Mouse (Mus musculus) adrenal gland, postnatal 25 days (tissue): ENCODE results near the gene Mpeg1. TPM values are rescaled to one million over a fixed set of nuclear protein-coding genes. Genes with fewer than 3 reads are reported as not detected.

Source experiments
- DNase-seq: peaks from one replicate; pipeline ENCODE4 v3.0.0; 2021; ENCODE audit warnings: mixed read lengths
- long read RNA-seq: library from polyadenylated mRNA; stranded (forward); transcript quantifications from one replicate; pipeline ENCODE4 v2.0.0, GENCODE M21; 2021
- total RNA-seq: library from RNA; stranded (reverse); gene quantifications from 2 replicates; pipeline ENCODE4 v1.2.3, GENCODE M21; 2021

The Mpeg1 gene
- 12.4 and 16.5 TPM in 2 replicates for total RNA-seq
- long read RNA-seq, partial matches to known transcripts: 6 of 9 reads
- long read RNA-seq, other reads (novel, unspliced or antisense): 3 of 9 reads

DNA sequence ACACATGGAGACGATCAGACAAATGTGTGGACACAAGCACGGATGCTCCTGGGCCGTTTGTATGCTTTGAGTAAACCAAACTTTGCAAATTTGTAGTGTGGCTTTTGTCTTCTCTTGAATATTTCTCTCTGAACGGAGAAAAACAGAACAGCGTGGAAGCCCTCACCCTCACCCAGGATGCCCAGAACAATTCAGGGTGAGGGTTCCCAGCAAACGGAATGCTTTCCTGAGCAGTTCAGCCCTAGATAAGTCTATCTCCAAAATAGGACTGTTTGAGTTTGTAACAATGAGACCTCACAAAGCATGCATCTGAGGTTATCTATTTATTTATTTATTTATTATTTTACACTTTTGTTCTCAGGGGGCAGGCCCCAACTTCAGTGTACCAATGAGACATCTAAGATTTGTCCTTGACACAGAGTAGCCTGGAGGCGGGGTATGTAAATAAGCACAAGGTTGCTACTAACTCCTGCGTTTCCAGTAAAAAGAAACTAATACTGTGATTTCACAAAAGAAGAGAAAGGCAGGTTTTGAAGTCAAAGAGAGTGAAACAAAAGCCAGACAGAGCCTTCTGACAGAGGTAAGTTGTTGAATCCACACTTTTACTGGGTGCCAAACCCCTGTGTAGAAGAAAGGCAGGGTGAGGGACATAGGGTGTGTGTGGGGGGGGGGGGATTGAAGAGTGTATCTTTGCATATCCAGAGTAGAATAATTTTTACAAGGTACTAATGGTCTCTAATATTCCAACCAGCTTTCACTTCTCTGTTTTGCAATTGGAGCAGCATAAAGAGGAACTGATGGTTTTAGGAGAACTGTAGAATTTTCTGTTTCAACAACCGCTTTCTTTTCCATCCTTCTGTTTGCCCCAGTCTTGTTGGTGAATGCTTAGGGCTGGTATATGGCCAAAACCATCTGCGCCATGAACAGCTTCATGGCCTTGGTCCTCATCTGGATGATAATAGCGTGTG, at the start of gene Mpeg1:
TSS of gene Mpeg1 (plus strand) at position 498 of the 968 bp plus-strand sequence.
- no peak for DNase-seq

- DNase-seq: no peak
Measured at GRCm38 (mm10) chr19:12413737-12414136, 46.8 kb upstream of the Mpeg1 start.

DNA sequence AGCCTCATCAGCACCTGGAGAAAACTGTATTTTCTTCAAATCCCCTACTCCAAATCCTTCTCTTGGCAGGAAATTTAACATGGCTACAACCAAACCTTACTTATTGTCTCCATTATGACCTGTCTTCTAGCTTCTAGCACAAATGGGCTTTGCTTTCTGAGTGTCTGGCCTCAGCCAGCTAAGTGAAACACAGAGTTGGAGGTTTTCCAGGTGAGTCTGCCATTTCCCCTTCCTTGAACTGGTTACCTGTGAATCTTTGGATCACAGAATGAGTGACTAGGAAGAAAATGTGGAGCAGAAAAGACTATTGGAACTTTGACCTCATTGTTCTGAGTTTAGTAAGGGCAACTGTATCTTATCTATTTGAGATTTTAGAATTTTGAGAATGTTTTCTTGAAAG, 43.2 kb upstream of the Mpeg1 start, which contains the start of gene Olfr1441:
TSS of gene Olfr1441 (plus strand) at position 73 of the 400 bp plus-strand sequence.
- DNase-seq: no peak

GRCm38 (mm10) chr19:12418312-12418711, 42.3 kb upstream of the Mpeg1 start:
- no peak for DNase-seq

DNA sequence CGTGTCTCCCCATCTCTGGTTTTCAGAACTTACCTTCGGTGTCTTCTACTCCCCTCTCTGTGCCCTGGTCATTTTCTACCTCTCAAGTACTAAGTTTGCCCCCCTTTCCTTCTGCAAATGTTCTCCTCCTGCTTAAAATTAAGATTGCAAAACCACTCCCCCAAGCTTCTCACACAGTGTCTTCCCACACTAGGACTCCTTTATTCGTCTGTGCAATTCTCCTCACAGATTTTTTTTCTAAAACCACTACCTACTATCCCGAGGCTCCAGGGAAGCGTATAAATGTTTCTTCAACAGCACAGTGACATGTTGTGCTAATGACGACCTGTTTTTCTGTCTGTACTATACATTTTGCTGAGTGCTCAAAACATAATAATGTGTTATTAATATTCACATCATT, 40.0 kb upstream of the Mpeg1 start:
- DNase-seq: no peak

DNA sequence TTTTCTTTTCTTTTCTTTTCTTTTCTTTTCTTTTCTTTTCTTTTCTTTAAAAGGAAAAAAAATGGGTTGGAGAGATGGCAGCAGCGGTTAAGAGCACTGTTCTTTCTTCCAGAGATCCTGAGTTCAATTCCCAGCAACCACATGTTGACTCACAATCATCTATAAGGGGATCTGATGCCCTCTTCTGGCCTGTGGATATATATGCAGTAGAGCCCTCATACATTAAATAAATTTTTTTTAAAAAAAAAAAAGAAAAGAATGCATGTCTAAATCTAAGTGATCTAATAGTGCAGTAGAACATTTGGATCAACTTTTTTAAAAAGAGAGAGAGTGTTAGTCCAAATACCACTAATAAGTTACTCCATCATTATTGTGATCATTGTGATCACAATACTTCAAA, 38.9 kb upstream of the Mpeg1 start:
- DNase-seq: no peak

- DNase-seq: no peak
Measured at GRCm38 (mm10) chr19:12427101-12427500, 33.5 kb upstream of the Mpeg1 start.

GRCm38 (mm10) chr19:12427605-12428004, 33.0 kb upstream of the Mpeg1 start, which contains the start of gene Pfpl:
TSS of gene Pfpl (plus strand) at chr19:12427905.
- no peak for DNase-seq

DNA sequence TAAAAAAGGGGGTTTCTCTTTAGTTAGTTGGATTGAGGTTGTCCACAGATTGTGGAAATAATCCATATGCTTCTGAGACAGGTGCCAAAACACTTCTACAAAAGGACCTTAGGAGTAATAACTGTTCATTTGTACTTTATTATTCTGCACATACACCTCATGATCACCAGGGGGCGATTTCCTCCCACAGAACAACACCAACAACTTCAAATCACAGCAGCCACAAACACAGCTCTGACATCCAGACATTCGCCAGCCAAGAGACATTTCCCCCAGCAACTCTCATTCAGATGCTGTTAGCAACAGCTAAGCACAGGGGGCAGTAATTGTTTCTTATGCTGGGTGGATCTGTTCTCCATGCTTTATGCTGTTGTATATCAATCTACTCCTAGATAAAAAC, 27.5 kb upstream of the Mpeg1 start:
- peak; percentile 5 for DNase-seq

DNA sequence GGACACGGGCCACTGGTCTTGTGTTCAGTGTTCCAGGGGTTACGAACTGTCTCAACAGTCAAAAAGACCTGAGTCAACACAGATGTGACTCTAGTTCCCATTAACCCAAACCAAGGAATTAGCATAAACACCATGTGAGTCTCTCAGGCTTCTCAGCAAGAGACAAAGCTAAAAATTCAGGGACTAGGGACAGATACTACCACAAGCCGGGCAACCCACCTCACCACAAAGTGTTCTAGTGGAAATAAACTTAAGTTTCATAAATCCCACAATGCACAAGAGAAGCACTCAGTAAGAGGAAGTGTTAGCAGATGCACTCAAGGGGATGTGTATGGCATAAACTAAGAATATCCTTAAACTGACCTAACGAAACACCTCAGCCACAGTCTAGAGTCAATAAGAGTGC, 25.6 kb upstream of the Mpeg1 start:
- no peak for DNase-seq

- no peak for DNase-seq
Measured at GRCm38 (mm10) chr19:12435750-12436524, 24.6 kb upstream of the Mpeg1 start.

- DNase-seq: no peak
Measured at GRCm38 (mm10) chr19:12439581-12439980, 21.0 kb upstream of the Mpeg1 start.

DNA sequence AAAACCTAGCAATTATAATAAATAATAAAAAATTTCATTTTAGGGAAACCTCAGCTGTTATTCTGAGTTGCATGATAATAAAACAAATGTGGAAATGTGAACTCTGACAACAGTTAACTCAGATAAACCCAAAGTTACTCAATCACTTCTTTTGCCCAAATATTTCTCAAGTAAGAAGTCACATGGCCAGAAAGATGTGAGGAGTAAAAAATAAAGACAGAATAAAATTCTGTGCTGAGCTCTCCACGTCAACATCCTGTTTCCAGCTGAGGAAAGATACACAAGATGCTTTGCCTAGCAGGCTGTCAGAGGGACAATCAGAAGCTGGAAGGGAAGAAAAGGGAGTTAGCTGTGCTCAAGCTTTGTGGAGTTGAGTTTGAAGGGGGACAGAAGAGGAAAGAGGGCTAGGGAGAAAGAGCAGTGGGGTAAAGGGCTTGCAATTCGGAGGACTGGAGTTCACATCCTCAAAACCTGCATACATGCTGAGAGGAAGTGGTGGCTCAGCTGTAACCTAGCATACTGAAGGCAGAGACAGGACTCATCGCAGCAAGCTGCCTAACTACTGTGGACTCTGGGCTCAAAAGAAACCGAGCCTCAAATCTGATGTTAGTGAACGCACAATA, 20.4 kb upstream of the Mpeg1 start:
- DNase-seq: no peak

- no peak for DNase-seq
Measured at GRCm38 (mm10) chr19:12442560-12442959, 18.0 kb upstream of the Mpeg1 start.

DNA sequence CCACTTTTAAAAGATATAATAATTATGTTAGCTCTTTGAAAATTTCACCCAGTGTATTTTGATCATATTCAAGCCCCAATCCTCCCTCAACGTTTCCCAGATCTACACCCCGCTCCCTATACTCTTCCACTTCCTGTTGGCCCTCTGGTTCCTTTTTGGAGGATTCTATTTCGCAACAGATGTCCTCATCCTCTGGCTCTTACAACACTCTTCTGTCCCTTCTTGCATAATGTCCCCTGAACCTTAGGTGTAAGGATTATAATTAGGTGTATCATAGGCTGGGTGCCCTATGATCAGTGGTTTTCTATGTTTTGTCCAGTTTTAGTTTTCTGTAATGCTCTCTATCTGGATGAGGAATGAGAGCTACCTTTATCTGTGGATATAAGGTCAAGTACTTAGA, 15.6 kb upstream of the Mpeg1 start:
- no peak for DNase-seq

GRCm38 (mm10) chr19:12457401-12458066, 3.0 kb upstream of the Mpeg1 start:
- no peak for DNase-seq

GRCm38 (mm10) chr19:12459516-12459915, 1.1 kb upstream of the Mpeg1 start:
- no peak for DNase-seq

DNA sequence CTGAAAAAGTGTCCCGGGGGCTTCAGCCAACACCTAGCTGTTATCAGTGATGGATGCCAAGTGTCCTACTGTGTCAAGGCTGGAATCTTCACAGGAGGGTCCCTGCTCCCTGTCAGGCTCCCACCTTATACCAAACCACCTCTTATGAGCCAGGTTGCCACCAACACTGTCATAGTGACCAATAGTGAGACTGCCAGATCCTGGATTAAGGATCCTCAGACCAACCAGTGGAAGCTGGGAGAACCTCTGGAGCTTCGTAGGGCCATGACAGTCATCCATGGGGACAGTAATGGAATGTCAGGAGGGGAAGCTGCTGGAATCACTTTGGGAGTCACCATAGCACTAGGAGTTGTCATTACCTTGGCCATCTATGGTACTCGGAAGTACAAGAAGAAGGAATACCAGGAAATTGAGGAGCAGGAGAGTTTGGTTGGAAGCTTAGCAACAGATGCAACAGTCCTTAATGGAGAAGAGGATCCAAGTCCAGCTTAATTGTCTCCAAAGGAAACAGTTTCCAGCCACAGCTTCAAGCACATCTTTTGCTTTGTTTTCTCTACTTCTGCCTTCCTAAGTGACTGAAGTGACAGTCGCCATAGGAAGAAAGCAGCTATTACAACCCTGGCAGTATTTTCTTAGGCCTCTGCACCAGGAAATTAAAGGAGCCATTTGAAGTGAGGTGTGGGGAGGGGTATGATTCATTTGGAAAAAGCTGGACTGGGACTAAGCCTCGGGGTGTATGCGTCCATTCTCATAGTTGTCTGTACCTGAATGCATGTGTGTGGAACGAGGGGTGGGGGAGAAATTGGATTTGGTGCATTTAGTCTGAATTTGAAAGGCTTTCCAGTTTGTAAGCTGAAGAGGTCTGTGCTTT, 2.5 kb downstream of the Mpeg1 start:
- no peak for DNase-seq

GRCm38 (mm10) chr19:12463722-12464035, 3.1 kb downstream of the Mpeg1 start:
- peak; percentile 25 for DNase-seq

GRCm38 (mm10) chr19:12464127-12464526, 3.5 kb downstream of the Mpeg1 start:
- no peak for DNase-seq

DNA sequence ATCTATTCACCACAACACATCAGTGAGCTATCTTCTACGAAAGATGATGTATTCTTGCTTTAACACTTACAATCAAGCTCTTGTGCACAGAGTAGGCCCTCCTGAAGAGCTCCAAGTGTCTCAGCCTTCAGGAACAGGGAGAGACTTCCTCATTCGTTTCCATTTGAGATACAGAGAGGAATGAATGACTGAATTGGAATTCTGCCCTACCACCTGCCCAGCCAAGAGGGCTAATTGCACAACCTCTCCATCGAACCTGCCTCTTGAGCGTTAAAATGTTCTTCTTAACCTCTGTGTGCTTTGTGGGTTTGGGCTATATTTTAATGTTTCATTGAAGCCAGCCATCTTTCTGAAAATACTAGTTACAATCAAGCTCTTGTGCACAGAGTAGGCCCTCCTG, 4.1 kb downstream of the Mpeg1 start:
- DNase-seq: no peak
